Mouse (Mus musculus): ENCODE data around the gene Hs3st5.
"Not testable (repeated sequence)": the region's sequence is repeated elsewhere in the genome, so short reads cannot be mapped to it uniquely, and the experiment has no call there.

Gene Hs3st5

DNA sequence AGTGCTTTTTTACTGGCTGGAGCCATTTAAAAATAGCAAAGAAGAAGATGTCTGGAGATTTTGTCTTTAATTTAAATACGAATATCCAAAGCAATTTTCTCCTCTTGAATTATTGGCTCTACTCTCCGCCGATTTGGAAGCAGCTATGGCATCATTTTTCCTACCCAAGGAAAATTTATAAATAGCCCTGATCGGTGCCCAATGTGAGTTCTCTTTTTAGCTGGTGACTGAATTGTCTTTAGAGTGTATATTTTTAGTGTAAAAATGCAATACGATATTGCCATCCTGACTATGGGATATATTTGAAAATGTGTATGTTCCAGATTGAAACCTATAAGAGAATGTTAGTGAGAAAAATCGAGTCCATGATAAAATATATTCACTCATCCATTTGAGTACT, 51.1 kb downstream of the Hs3st5 start:
- no peak for DNase-seq (ENCODE audit: low spot score in 2 of 2)

DNA sequence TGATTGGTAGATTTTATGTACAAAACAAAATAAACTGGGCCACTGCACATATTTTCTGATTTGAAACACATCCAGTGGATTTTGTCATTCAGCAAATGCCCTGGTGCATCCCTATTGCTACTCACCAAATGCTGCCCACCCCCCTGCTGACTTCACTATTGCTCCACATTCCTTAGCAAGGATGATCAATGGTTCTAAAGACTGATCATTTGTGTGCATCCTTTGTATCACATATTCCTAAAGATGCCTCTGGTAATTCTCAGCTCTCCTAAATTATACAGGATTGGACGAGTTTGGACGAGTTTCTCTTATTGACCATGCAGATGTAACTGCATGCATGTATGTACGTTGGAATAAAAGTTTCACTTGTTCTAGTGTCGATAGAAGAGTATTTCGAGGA, 52.1 kb downstream of the Hs3st5 start:
- no peak for DNase-seq (ENCODE audit: low spot score in 2 of 2)

DNA sequence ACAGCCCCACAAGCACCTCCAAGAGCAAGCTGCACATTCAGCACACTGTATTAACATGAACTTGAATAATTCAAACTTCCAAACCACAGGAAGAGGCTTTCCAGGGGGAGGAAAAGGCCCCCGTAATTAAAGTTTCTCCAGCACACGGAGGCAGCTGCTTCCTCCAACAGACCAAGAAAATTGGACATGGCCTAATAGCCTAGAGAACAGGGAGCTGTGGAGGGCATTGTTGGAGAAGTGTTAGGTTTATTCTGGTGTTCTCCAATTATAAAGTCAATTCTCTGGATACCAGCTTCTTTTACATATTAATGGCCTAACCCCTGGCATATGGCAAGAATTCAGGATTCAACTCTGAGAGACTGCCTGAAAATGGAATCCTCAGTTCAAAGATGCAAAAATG, 60.6 kb downstream of the Hs3st5 start:
- no peak for DNase-seq (ENCODE audit: low spot score in 2 of 2)

DNA sequence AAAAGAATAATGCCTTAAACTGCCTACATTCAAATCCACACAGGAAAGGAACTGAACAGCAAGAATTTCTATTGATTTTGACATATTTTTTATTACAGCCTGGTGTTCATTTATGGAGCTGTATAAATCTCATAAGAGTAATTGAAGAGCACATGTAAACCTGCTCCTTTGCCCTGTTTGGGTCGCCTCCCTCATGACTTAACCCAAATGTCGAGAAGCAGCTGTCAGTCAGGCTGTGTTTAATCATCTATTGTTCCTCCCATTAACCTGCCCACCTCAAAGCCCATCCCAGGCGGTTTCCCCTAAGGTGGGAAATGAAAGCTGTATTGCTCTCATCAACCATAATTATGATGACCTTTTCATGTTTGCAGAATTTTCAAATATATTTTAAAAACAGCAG, 65.9 kb downstream of the Hs3st5 start:
- no peak for DNase-seq (ENCODE audit: low spot score in 2 of 2)

- no peak for DNase-seq (ENCODE audit: low spot score in 2 of 2)
These were observed 71.9 kb downstream of the Hs3st5 start for GRCm38 (mm10) chr10:36578375-36579145.

DNA sequence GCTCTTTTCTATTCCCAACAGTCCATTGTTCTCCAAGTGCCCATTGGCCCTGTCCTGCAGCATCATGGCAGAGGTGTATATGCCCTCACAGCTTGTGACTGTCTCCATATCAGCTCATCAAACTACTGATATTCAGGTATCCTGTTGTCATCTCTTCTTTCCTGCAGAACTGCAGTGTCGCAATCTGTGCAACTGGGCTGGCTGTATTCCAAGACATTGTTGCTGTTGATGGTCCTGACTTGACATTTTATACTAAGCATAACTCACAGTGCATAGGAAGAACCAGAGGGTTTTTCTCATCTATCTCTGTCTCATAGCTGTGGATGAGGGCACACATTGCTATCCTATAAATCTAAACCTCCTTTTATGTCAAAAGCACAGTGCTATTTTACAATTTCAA, 103.8 kb downstream of the Hs3st5 start:
- DNase-seq (ENCODE audit: low spot score in 2 of 2), result no peak

DNA sequence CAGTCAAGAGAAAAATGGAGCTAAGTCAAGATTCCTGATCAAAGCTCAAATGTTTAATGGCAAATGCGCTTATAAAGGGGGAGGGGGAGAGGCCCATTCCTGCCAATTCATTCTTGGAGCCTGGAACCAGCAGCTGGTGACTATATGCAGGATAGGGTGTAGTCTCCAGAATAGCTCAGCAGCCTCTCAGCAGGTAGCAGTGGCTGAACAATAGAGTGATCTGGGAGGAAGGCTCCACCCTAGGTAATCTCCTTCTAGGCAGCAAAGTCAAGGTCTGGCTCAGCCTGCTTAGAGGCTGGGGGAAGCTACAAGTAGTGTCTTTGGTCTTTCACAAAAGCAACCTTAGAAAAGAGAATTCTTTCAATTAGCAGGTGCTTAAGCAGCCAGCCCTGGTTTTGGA, 104.8 kb downstream of the Hs3st5 start:
- not testable (repeated sequence) for DNase-seq (ENCODE audit: low spot score in 2 of 2)

DNA sequence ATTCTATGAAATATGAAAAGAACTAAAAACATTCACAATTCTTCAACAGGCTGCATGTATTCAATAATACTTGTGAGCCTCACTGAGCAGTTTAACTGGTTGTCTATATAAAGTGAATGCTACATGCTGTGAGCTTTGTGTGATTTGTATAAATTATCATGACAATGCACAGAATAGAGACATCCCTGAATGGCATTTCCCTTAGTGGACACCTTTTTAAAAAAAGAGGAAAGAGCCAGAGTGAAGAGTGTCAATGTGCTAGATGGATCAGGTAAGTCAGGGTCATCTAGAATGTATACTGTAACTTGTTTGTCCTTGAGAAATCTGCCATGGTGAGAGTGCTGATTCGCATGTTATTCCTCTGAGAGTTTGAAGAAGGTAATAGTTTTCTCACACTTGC, 116.4 kb downstream of the Hs3st5 start:
- no peak for DNase-seq (ENCODE audit: low spot score in 2 of 2)

GRCm38 (mm10) chr10:36627952-36628351, 121.3 kb downstream of the Hs3st5 start:
- no peak for DNase-seq (ENCODE audit: low spot score in 2 of 2)

DNA sequence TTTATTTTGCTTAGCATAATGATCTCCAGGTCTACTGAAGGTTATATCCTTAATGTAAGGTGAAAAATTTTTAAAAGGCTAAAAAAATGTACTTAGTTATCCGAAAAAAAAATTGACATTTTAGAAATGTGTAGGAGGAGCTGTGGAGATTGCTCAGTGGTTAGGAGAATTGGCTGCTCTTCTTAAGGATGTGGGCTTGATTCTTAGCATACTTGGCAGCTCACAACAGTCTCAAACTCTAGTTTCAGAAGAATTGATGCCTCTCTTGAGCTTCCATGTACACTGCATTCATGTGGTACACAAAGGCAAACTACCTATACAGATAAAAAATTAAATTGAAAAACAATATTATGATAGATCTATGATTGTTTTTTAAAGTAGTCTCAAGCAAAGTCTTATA, 125.1 kb downstream of the Hs3st5 start:
- no peak for DNase-seq (ENCODE audit: low spot score in 2 of 2)

DNA sequence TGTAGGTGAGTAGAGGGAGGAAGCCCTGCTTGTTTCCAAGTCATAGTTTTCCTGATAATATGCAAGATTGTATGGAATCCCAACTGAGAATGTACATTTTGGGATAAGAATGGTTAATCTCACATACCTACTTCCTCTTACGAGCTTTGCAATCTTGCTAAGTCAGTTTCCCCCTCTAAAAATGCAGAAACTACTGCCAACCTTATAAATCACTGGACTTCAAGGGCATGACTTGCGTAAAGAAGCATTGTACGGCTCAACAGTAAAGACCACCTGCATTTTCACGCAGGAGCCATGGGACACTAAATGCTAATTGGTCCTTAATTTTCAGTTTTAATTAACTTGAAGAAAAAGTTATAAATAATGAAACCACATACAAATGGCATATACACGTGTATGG, 144.0 kb downstream of the Hs3st5 start:
- DNase-seq (ENCODE audit: low spot score in 2 of 2), result no peak

DNA sequence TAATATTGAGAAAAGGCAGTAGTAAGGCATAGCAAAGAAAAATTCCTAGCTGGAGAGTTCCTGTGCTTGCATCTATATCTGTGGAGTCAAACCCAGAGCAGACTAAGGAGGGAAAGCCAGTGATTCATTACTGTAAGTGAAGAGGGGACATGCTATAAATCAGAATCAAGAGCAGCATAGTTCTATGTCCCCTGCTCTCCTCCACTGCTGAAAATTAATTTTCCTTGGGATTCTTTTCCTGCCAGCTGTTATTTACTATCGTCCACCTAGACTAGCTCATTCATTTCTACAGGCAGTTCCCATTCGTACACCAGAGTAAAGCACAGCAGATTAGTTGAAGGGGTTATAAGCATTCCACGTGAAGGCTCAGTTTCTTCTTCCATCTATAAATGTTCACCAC, 207.4 kb downstream of the Hs3st5 start:
- DNase-seq (ENCODE audit: low spot score in 2 of 2), result no peak

GRCm38 (mm10) chr10:36726239-36726638, 219.6 kb downstream of the Hs3st5 start:
- DNase-seq (ENCODE audit: low spot score in 2 of 2), result no peak

DNA sequence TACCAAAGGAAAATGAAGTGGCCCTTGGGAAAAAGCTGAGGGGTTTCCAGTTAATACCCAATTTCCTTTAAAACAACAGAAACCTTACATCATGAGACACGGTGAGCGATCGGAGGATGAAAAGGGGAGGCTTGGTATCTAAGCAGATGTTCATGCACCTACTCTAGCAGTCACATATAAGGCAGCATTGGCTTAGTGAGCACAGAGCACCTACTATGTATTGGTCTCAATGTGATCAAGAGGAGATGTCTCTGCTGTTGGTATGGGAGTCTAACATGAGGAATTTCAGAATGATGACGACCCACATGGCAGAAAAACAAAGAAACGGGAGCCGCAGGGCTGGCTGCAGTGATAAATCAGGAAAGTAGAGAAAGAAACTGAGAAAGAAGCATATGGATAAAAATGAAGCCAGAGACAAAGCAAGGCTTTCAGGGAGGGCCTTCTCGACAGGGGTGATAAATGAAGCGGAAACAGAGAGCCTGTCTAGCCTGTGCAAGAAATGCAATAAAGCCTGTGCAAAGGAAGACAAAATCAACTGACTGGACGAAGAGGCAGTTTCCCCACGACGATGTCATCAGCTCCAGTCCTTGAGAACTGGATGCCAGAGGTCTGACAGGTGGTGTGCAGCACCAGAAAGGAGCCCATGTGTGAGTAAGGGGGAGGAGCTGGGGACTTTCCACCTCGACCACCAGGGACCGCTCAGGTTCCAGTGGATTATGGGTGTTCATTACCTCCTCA, 222.9 kb downstream of the Hs3st5 start:
- no peak for DNase-seq (ENCODE audit: low spot score in 2 of 2)

GRCm38 (mm10) chr10:36739375-36739774, 232.8 kb downstream of the Hs3st5 start:
- no peak for DNase-seq (ENCODE audit: low spot score in 2 of 2)

DNA sequence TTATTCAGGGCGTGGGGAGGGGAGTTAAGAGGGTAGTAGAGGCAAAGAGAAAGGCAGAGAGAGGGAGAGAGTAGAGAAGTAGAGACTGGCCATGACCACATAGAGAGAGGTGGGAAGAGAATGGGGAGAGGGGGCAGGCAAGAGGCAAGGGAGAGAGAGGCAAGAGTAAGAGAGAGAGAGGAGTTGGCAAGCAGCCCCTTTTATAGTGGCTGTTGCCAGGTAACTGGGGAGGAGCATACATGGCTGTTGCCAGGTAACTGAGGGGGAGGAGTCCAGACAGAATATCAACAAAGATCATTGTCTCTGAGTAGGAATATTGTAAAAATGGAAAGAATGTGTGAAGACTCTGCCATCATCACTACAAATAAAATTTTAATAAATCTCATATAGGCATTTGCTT, 243.4 kb downstream of the Hs3st5 start:
- DNase-seq (ENCODE audit: low spot score in 2 of 2), result no peak

- DNase-seq (ENCODE audit: low spot score in 2 of 2), result no peak
These were observed 247.9 kb downstream of the Hs3st5 start for GRCm38 (mm10) chr10:36754471-36754870.

GRCm38 (mm10) chr10:36773595-36773994, 267.0 kb downstream of the Hs3st5 start:
- DNase-seq (ENCODE audit: low spot score in 2 of 2), result no peak

DNA sequence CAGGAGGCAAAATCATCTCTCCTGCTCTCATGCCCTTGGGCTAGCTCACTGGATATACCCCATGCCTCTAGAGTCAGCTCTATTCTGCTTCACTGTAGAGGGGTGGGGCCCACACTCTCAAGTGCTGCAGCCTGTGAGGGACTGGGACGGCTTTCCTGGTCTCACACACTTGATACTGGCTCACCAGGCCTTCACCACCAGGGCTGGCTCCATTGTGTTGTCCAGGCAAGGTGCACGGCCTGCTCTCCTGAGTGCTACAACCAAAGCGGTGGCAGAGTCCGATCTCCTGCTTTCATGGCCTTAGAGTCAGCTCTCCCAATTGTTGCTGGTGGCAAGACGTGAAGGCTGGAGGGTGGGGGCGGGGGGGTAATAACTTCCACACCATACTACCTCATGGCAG, 268.3 kb downstream of the Hs3st5 start:
- no peak for DNase-seq (ENCODE audit: low spot score in 2 of 2)

DNA sequence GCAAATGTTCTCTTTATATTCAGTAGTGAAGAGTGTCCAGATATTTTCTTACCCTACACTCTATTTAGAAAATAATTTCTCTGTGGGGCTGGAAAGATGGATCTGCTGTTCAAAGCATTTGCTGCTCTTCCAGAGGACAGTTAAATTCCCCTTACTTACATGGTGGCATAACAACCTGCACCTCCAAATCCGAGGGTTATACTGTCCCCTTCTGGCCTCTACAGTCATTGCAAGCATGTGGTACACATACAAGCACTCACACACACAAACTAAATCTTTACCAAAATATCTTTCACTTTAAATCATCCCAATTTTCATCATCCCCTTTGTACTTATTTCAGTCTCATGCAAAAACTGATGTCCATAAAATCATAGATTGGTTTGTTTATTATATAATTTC, 275.0 kb downstream of the Hs3st5 start:
- DNase-seq (ENCODE audit: low spot score in 2 of 2), result no peak

GRCm38 (mm10) chr10:36786970-36787369, 280.4 kb downstream of the Hs3st5 start:
- DNase-seq (ENCODE audit: low spot score in 2 of 2), result no peak

GRCm38 (mm10) chr10:36791771-36792170, 285.2 kb downstream of the Hs3st5 start:
- DNase-seq (ENCODE audit: low spot score in 2 of 2), result no peak

- no peak for DNase-seq (ENCODE audit: low spot score in 2 of 2)
These were observed 288.7 kb downstream of the Hs3st5 start for GRCm38 (mm10) chr10:36795311-36795710.
